Mouse (Mus musculus) adrenal gland, adult 18-20 months (tissue): ENCODE results near the gene Dock8. TPM values are rescaled to one million over a fixed set of nuclear protein-coding genes. Genes with fewer than 3 reads are reported as not detected.

ENCODE experiments used
- DNase-seq, 2 experiments: peaks; one replicate each; pipeline ENCODE4 v3.0.0; 2021 to 2022; ENCODE audit warnings: low spot score in 2 of 2
- total RNA-seq, 2 experiments: library from RNA; stranded (reverse); gene quantifications; 1 replicate in 1 of 2; 2 replicates in 1 of 2; pipeline ENCODE4 v1.2.3; 2021

Dock8 gene
- total RNA-seq, 2 experiments from 2014 or later: 23.1 to 23.5 TPM

DNA sequence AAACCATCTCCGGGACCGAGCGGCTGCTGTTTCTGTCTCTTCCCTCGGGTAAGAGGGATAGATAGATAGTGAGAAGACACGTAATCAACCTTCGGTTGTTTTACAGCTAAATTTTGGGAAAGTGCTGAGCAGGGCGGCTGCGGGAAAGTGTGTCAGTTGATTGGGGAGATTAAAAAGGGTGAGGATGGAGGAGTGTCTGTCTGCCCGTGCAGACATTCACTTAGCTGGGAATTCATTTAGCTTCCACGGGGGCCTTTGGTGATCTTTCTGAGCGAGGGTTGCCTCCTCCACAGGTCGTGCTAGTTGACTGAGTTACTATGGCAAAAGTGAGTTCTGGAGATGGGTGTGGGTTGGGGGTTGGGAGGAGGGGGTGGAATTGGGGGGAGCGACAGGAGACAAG lies 238.8 kb downstream of the Dock8 start:
- DNase-seq: no peak

DNA sequence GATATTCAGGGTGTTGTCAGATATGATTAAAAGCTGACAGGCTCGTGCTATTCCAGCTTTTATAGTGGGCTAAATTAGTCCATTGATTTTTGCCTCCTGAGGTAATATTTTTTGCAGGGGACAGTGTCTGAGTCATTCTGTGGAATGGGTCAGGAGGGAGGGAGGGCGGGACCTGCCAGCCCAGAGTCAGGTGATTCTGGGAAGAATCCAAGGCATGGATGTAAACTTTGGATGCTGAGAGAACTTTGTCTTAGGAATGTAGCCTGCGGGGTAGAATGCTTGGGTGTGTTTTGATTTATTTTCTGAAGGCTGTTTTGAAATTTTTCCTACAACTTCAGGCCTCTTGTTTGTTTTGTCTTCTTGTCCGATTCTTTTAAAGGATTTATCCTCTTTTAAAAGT lies 244.2 kb downstream of the Dock8 start:
- no peak for DNase-seq

DNA sequence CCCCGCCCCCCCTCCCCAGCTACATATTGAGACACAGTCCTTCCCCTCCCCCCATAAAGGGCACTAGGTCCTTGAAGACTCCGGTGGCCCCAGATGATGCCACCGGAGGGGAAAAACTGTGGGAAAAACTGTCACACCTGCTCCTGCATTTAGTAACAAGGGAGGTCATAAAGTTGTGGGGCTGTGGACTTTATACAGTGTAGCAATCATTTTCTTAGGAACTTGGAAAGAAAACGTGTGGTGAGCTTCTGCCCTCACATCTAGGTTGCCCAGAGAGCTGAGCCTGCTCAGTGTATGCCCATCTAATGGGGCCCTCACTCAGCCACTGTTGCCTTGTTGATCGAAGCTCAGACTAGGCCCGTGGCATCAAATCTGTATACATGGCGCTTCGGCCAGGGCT lies 246.7 kb downstream of the Dock8 start:
- DNase-seq: no peak

DNA sequence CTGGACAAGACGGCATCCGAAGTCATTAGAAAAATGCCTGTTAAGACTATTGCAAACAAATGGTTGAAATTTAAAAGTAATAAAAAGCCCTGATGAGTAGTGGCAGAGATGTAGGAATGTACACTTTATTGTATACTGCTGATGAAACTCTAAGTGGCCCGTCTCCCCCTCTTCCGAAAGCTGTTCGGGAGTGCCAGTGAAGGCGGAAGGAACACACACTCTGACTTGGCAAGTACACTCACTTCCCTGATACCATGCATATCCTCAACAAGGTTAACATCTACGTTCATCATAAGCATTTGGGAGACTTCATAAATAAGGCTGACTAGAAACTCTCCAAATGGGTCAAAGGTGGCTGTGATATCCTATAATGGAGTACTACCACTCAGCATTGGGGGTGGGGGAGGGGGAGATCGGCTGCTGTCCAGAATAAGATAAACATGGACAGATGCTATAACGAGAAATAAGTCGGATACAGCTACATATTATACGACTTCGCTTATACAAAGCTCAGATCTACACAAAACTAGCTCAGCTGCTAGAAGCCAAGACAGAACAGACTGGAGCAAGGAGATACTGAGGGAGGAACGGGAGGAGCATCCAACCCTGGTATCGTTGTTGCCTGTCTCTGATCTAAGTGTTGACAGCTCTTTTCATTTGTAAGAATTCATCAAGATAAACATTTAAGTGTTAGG lies 248.7 kb downstream of the Dock8 start:
- DNase-seq: no peak

DNA sequence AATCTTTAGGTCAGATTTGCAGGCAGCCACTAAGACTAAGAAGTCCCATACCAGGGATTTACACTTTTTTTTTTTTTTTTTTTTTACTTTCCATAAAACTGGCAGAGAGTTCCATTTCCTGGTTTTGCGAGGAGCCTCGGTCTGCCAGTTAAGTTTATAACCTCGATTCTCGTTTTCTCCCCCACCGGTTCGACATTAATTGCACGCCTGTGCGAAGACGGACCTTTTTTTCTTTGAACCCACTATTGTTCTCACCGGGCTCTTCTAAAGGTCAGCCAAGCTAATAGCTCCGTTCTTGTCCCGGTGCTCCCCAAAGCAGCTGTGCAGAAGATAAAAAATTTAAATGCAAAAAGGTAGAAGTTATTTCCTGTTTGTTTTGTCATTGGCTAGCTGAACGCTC lies 249.9 kb downstream of the Dock8 start:
- no peak for DNase-seq

DNA sequence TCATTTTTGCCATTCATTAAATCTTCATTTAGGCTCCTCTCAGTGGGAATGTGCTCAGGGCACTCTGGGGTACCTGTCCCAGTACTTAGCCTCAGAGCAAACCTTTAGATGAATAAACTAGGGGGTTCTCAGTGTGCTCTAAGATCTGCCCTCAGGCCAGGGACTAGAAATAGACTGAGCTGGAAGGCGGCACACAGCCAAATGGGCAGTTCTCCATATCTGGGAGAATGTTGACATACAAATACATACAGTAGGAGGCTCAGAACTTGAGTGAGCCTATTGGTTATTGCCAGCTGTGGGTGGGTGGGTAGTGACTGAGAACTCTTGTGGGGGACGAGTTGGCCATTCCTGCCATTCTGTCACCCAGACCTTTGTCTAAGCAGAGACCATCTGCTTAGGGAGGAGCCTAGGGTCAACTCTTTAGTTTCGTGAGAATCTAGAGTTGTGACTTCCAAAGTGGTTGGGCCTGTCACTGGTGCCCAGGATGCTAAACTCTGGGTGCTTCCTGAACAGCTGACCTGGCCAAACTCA lies 252.3 kb downstream of the Dock8 start:
- no peak for DNase-seq

Other genes starting within 250 kb of the Dock8 start
- gene Pgm5, start 137.7 kb upstream of the Dock8 start, total RNA-seq: 100 to 1,000 TPM in 1 of 2 experiments, 10 to 100 TPM in 1; 61.1 to 103 TPM
- gene Gm10053, start 123.8 kb upstream of the Dock8 start, total RNA-seq: 100 to 1,000 TPM; 257 to 508 TPM
- gene Foxd4, start 98.3 kb upstream of the Dock8 start, total RNA-seq: not detected
- gene Cbwd1, start 37.9 kb upstream of the Dock8 start, total RNA-seq: 10 to 100 TPM; 12.2 to 14.1 TPM
- 10 to 100 TPM; 11.2 to 17.6 TPM for gene Kank1, start 237.4 kb downstream of the Dock8 start, total RNA-seq